Mouse (Mus musculus) cortical plate, adult 2 months (tissue): ENCODE results near the gene Sstr5. TPM values are rescaled to one million over a fixed set of nuclear protein-coding genes. Genes with fewer than 3 reads are reported as not detected.

Experiments used
- H3K27ac ChIP-seq: fragments of 200-500 bp; 2 replicates; pipeline ENCODE4 v1.5.1; 2012; ENCODE audit warnings: low read length, control low read depth, inconsistent platforms; ENCODE audit not compliant: insufficient read depth
- H3K4me1 ChIP-seq: fragments of 200-500 bp; 2 replicates; pipeline ENCODE4 v1.6.1; 2011; ENCODE audit warnings: low read length; ENCODE audit not compliant: control insufficient read depth, insufficient read depth
- H3K4me3 ChIP-seq: fragments of 200-500 bp; 2 replicates; pipeline ENCODE4 v1.5.1; 2011; ENCODE audit warnings: mild to moderate bottlenecking, low read length, control low read depth; ENCODE audit not compliant: insufficient read depth
- CTCF ChIP-seq: fragments of 200-500 bp; IDR thresholded peaks from 2 replicates; pipeline ENCODE4 v1.5.1; 2011; ENCODE audit warnings: mild to moderate bottlenecking, control low read depth, low read length; ENCODE audit not compliant: insufficient read depth; ENCODE audit errors: extremely low read depth
- POLR2A ChIP-seq: fragments of 200-500 bp; IDR thresholded peaks from 2 replicates; pipeline ENCODE4 v1.6.1; 2011; ENCODE audit warnings: mild to moderate bottlenecking, low read length, control low read depth; ENCODE audit not compliant: insufficient read depth; ENCODE audit errors: extremely low read depth
- polyA plus RNA-seq: library from polyadenylated mRNA; depleted of rRNA; stranded (reverse); fragments of >200 nt; gene quantifications from 2 replicates; pipeline ENCODE4 v1.2.3, GENCODE M21; 2012

The Sstr5 gene
- polyA plus RNA-seq, 1 experiment: 0.10 TPM

GRCm38 (mm10) chr17:25516315-25516714, 19.2 kb upstream of the Sstr5 start:
- Histone ChIP-seq H3K4me1 (no peaks in the 10 kb centered on the region), H3K4me3 (no peak overlapping the region), H3K27ac (no peak overlapping the region)
- TF ChIP-seq CTCF: no peak
- no peak for TF ChIP-seq POLR2A

GRCm38 (mm10) chr17:25514055-25514454, 17.0 kb upstream of the Sstr5 start:
- no peak overlapping the region for H3K4me3 ChIP-seq
- H3K27ac ChIP-seq: no peak overlapping the region
- H3K4me1 ChIP-seq: no peaks in the 10 kb centered on the region
- TF ChIP-seq CTCF: no peak
- TF ChIP-seq POLR2A: no peak

GRCm38 (mm10) chr17:25511876-25512275, 14.8 kb upstream of the Sstr5 start:
- H3K27ac ChIP-seq: no peak overlapping the region

GRCm38 (mm10) chr17:25510074-25510830, 13.2 kb upstream of the Sstr5 start:
- TF ChIP-seq CTCF: no peak
- TF ChIP-seq POLR2A: no peak
- Histone ChIP-seq H3K4me1 (no peaks in the 10 kb centered on the region), H3K4me3 (no peak overlapping the region), H3K27ac (no peak overlapping the region)

More at GRCm38 (mm10) chr17:25511876-25512275, 14.8 kb upstream of the Sstr5 start:
- Histone ChIP-seq H3K4me3 (no peak overlapping the region), H3K4me1 (no peaks in the 10 kb centered on the region)
- no peak for TF ChIP-seq POLR2A
- no peak for TF ChIP-seq CTCF

GRCm38 (mm10) chr17:25508860-25509577, 11.9 kb upstream of the Sstr5 start:
- no peak overlapping the region for H3K27ac ChIP-seq
- no peak for TF ChIP-seq POLR2A
- peak; percentile 71 for TF ChIP-seq CTCF
- no peak overlapping the region for H3K4me3 ChIP-seq
- no peaks in the 10 kb centered on the region for H3K4me1 ChIP-seq

- H3K4me3 ChIP-seq: no peak overlapping the region
- H3K4me1 ChIP-seq: no peaks in the 10 kb centered on the region
- TF ChIP-seq CTCF (peak; percentile 94), POLR2A (no peak)
- H3K27ac ChIP-seq: no peak overlapping the region
These were observed 10.7 kb upstream of the Sstr5 start for GRCm38 (mm10) chr17:25507799-25508198.

GRCm38 (mm10) chr17:25502599-25502998, 5.5 kb upstream of the Sstr5 start:
- H3K27ac ChIP-seq: no peak overlapping the region
- TF ChIP-seq POLR2A (no peak), CTCF (no peak)
- H3K4me3 ChIP-seq: no peak overlapping the region
- H3K4me1 ChIP-seq: no peaks in the 10 kb centered on the region

- no peak for TF ChIP-seq CTCF
- no peak for TF ChIP-seq POLR2A
- no peak overlapping the region for H3K4me3 ChIP-seq
- no peaks in the 10 kb centered on the region for H3K4me1 ChIP-seq
- no peak overlapping the region for H3K27ac ChIP-seq
These were observed 15.0 kb downstream of the Sstr5 start for GRCm38 (mm10) chr17:25482092-25482491.

- Histone ChIP-seq H3K4me1 (no peaks in the 10 kb centered on the region), H3K4me3 (no peak overlapping the region)
- TF ChIP-seq POLR2A (no peak), CTCF (no peak)
These were observed 16.3 kb downstream of the Sstr5 start for GRCm38 (mm10) chr17:25480820-25481219.

GRCm38 (mm10) chr17:25480152-25480551, 16.9 kb downstream of the Sstr5 start:
- Histone ChIP-seq H3K27ac (no peak overlapping the region), H3K4me3 (no peak overlapping the region), H3K4me1 (no peaks in the 10 kb centered on the region)
- TF ChIP-seq POLR2A (no peak), CTCF (no peak)

More at GRCm38 (mm10) chr17:25480820-25481219, 16.3 kb downstream of the Sstr5 start:
- no peak overlapping the region for H3K27ac ChIP-seq

- Histone ChIP-seq H3K4me1 (no peaks in the 10 kb centered on the region), H3K27ac (no peak overlapping the region), H3K4me3 (no peak overlapping the region)
- TF ChIP-seq CTCF: peak; percentile 76
- no peak for TF ChIP-seq POLR2A
These were observed 20.9 kb downstream of the Sstr5 start for GRCm38 (mm10) chr17:25475946-25476744.
